Mouse (Mus musculus): Measurements from ENCODE around the gene Olfr1051.
"Not testable (repeated sequence)": the region's sequence is repeated elsewhere in the genome, so short reads cannot be mapped to it uniquely, and the experiment has no call there.

Gene Olfr1051

GRCm38 (mm10) chr2:86278988-86279387, at the start of gene Olfr1051:
Gene Olfr1051, minus strand, starts transcription at chr2:86279088.
- H3K27me3 ChIP-seq (ENCODE audit: control insufficient read depth, insufficient read depth, low read length, poor library complexity, severe bottlenecking); DNase-seq (ENCODE audit: low read depth, low spot score); H3K36me3 ChIP-seq (ENCODE audit: control insufficient read depth, insufficient read depth, low read length, poor library complexity, severe bottlenecking): not testable (repeated sequence)

- DNase-seq (ENCODE audit: low read depth, low spot score): no peak
- Histone ChIP-seq H3K36me3 (ENCODE audit: control insufficient read depth, insufficient read depth, low read length, poor library complexity, severe bottlenecking) (no peaks in the 10 kb centered on the region), H3K27me3 (ENCODE audit: control insufficient read depth, insufficient read depth, low read length, poor library complexity, severe bottlenecking) (no peaks in the 10 kb centered on the region)
Measured at GRCm38 (mm10) chr2:86315184-86315583, 36.3 kb upstream of the Olfr1051 start, which contains the start of gene Olfr1053. Gene Olfr1053, minus strand, starts transcription at chr2:86315284.

GRCm38 (mm10) chr2:86292155-86292554, 13.3 kb upstream of the Olfr1051 start, which contains the start of gene Olfr1052:
Gene Olfr1052, plus strand, starts transcription at chr2:86292455.
- Histone ChIP-seq H3K36me3 (ENCODE audit: control insufficient read depth, insufficient read depth, low read length, poor library complexity, severe bottlenecking) (no peaks in the 10 kb centered on the region), H3K27me3 (ENCODE audit: control insufficient read depth, insufficient read depth, low read length, poor library complexity, severe bottlenecking) (no peaks in the 10 kb centered on the region)
- no peak for DNase-seq (ENCODE audit: low read depth, low spot score)

- H3K27me3 ChIP-seq (ENCODE audit: control insufficient read depth, insufficient read depth, low read length, poor library complexity, severe bottlenecking); H3K36me3 ChIP-seq (ENCODE audit: control insufficient read depth, insufficient read depth, low read length, poor library complexity, severe bottlenecking); DNase-seq (ENCODE audit: low read depth, low spot score): not testable (repeated sequence)
Measured at GRCm38 (mm10) chr2:86258228-86258627, 20.7 kb downstream of the Olfr1051 start, which contains the start of gene Olfr1049. Gene Olfr1049, minus strand, starts transcription at chr2:86258328.

GRCm38 (mm10) chr2:86240189-86240588, 38.7 kb downstream of the Olfr1051 start, which contains the start of gene Olfr1048:
Gene Olfr1048, minus strand, starts transcription at chr2:86240289.
- no peak for DNase-seq (ENCODE audit: low read depth, low spot score)
- Histone ChIP-seq H3K36me3 (ENCODE audit: control insufficient read depth, insufficient read depth, low read length, poor library complexity, severe bottlenecking) (no peaks in the 10 kb centered on the region), H3K27me3 (ENCODE audit: control insufficient read depth, insufficient read depth, low read length, poor library complexity, severe bottlenecking) (no peaks in the 10 kb centered on the region)

- Histone ChIP-seq H3K27me3 (ENCODE audit: control insufficient read depth, insufficient read depth, low read length, poor library complexity, severe bottlenecking) (no peaks in the 10 kb centered on the region), H3K36me3 (ENCODE audit: control insufficient read depth, insufficient read depth, low read length, poor library complexity, severe bottlenecking) (no peaks in the 10 kb centered on the region)
- DNase-seq (ENCODE audit: low read depth, low spot score): no peak
Measured at GRCm38 (mm10) chr2:86231301-86231700, 47.6 kb downstream of the Olfr1051 start, which contains the start of gene Olfr1047. Gene Olfr1047, minus strand, starts transcription at chr2:86231401.
